Mouse (Mus musculus) kidney, embryonic 15.5 days (tissue): ENCODE measurements around the gene Rrp15. TPM values are rescaled to one million over a fixed set of nuclear protein-coding genes. Genes with fewer than 3 reads are reported as not detected.

Experiments
- ATAC-seq: fragments of 200-750 bp; cut with Nextera tagmentation; replicated peaks from 2 replicates; pipeline ENCODE4 v1.8.0; 2017; ENCODE audit warnings: moderate TSS enrichment; ENCODE audit not compliant: low FRiP score
- H3K27ac ChIP-seq: fragments of 300-500 bp; sonication (generic); 2 replicates; pipeline ENCODE4 v1.5.1; 2015; ENCODE audit warnings: mild to moderate bottlenecking, inconsistent platforms
- H3K27me3 ChIP-seq: fragments of 300-500 bp; sonication (generic); 2 replicates; pipeline ENCODE4 v1.6.1; 2015; ENCODE audit warnings: inconsistent platforms
- H3K36me3 ChIP-seq: fragments of 300-500 bp; sonication (generic); 2 replicates; pipeline ENCODE4 v1.6.1; 2015; ENCODE audit warnings: inconsistent platforms
- H3K4me1 ChIP-seq: fragments of 300-500 bp; sonication (generic); 2 replicates; pipeline ENCODE4 v1.6.1; 2015; ENCODE audit warnings: inconsistent platforms
- H3K4me2 ChIP-seq: fragments of 300-500 bp; sonication (generic); 2 replicates; pipeline ENCODE4 v1.6.1; 2015; ENCODE audit warnings: moderate library complexity, mild to moderate bottlenecking, inconsistent platforms
- H3K4me3 ChIP-seq: fragments of 300-500 bp; sonication (generic); replicated peaks from 2 replicates; pipeline ENCODE4 v1.5.1; 2015; ENCODE audit warnings: mild to moderate bottlenecking, inconsistent platforms
- H3K9ac ChIP-seq: fragments of 300-500 bp; sonication (generic); 2 replicates; pipeline ENCODE4 v1.6.1; 2015; ENCODE audit warnings: mild to moderate bottlenecking, inconsistent platforms
- H3K9me3 ChIP-seq: fragments of 300-500 bp; sonication (generic); replicated peaks from 2 replicates; pipeline ENCODE4 v1.6.1; 2016; ENCODE audit warnings: inconsistent platforms
- WGBS: fragments of 180-500 bp; shearing (Covaris S2); methylation state at CpG from one replicate; pipeline ENCODE4 v1.1.7; 2015; ENCODE audit warnings: mixed read lengths; 5-methylcytosine and 5-hydroxymethylcytosine counted together
- polyA plus RNA-seq: library from polyadenylated mRNA; unstranded; fragments of >200 nt; fragmentation: Nextera tagmentation; extraction: Ambion mirVana; gene quantifications from 2 replicates; pipeline ENCODE4 v1.2.1, GENCODE M21; 2015

Gene Rrp15
- polyA plus RNA-seq, 1 experiment from 2014 or later, result 75.5 TPM

GRCm38 (mm10) chr1:186735537-186735936 lies 13.6 kb downstream of the Rrp15 start:
- Histone ChIP-seq H3K9me3 (no peaks in the 10 kb centered on the region), H3K36me3 (peaks cover 63% of the 10 kb centered on the region)
- 90% methylated on average over 5 of the region's 5 CpGs for WGBS

GRCm38 (mm10) chr1:186733052-186733451 lies 16.1 kb downstream of the Rrp15 start:
- WGBS, result 93% methylated on average over 8 of the region's 8 CpGs
- no peak overlapping the region for H3K4me2 ChIP-seq
- H3K27ac ChIP-seq, result no peak overlapping the region
- H3K4me3 ChIP-seq, result no peak overlapping the region
- no peaks in the 10 kb centered on the region for H3K9me3 ChIP-seq
- ATAC-seq, result no peak
- H3K9ac ChIP-seq, result no peak overlapping the region
- H3K27me3 ChIP-seq, result no peaks in the 10 kb centered on the region
- H3K36me3 ChIP-seq, result peaks cover 48% of the 10 kb centered on the region
- H3K4me1 ChIP-seq, result no peaks in the 10 kb centered on the region

More at GRCm38 (mm10) chr1:186735537-186735936, 13.6 kb downstream of the Rrp15 start:
- no peak overlapping the region for H3K4me3 ChIP-seq
- no peaks in the 10 kb centered on the region for H3K27me3 ChIP-seq
- no peak overlapping the region for H3K9ac ChIP-seq
- no peak for ATAC-seq
- no peaks in the 10 kb centered on the region for H3K4me1 ChIP-seq
- no peak overlapping the region for H3K27ac ChIP-seq
- H3K4me2 ChIP-seq, result no peak overlapping the region

- H3K27me3 ChIP-seq, result no peaks in the 10 kb centered on the region
- H3K4me3 ChIP-seq, result no peak overlapping the region
- no peak overlapping the region for H3K27ac ChIP-seq
- peaks cover 4% of the 10 kb centered on the region; the same call in 1 of the 2 replicates for H3K4me1 ChIP-seq
- 70% methylated on average over 4 of the region's 4 CpGs for WGBS
- H3K9me3 ChIP-seq, result no peaks in the 10 kb centered on the region
- H3K36me3 ChIP-seq, result peaks cover 7% of the 10 kb centered on the region; the same call in 1 of the 2 replicates
- no peak for ATAC-seq
- no peak overlapping the region for H3K9ac ChIP-seq
- H3K4me2 ChIP-seq, result no peak overlapping the region
Observed at GRCm38 (mm10) chr1:186728778-186729177, 20.4 kb downstream of the Rrp15 start.

- Histone ChIP-seq H3K9ac (no peak overlapping the region), H3K9me3 (no peaks in the 10 kb centered on the region), H3K36me3 (peaks cover 5% of the 10 kb centered on the region), H3K27me3 (no peaks in the 10 kb centered on the region), H3K4me3 (no peak overlapping the region), H3K4me2 (no peak overlapping the region), H3K27ac (0 out of 2 replicates have a peak overlapping the region, but pooled peaks have one; percentile 20), H3K4me1 (peaks cover 4% of the 10 kb centered on the region)
- WGBS, result 37% methylated on average over 7 of the region's 7 CpGs
- 0 out of 2 replicates have a peak, but pooled peaks have one; percentile 33 for ATAC-seq
Observed at GRCm38 (mm10) chr1:186726117-186726516, 23.0 kb downstream of the Rrp15 start.

- ATAC-seq, result no peak
- Histone ChIP-seq H3K27ac (no peak overlapping the region), H3K4me1 (peaks cover 4% of the 10 kb centered on the region), H3K4me3 (no peak overlapping the region), H3K9ac (no peak overlapping the region), H3K36me3 (peaks cover 42% of the 10 kb centered on the region), H3K4me2 (no peak overlapping the region), H3K9me3 (no peaks in the 10 kb centered on the region), H3K27me3 (no peaks in the 10 kb centered on the region)
- WGBS, result 88% methylated on average over 9 of the region's 9 CpGs
Observed at GRCm38 (mm10) chr1:186722299-186722698, 26.9 kb downstream of the Rrp15 start.

- H3K27me3 ChIP-seq, result no peaks in the 10 kb centered on the region
- H3K9ac ChIP-seq, result no peak overlapping the region
- no peaks in the 10 kb centered on the region for H3K9me3 ChIP-seq
- no peak overlapping the region for H3K27ac ChIP-seq
- H3K36me3 ChIP-seq, result peaks cover 47% of the 10 kb centered on the region
- peak; percentile 60 for ATAC-seq
- 32% methylated on average over 12 of the region's 12 CpGs for WGBS
- peaks cover 1% of the 10 kb centered on the region for H3K4me1 ChIP-seq
- H3K4me2 ChIP-seq, result no peak overlapping the region
- H3K4me3 ChIP-seq, result no peak overlapping the region
Observed at GRCm38 (mm10) chr1:186721846-186722245, 27.3 kb downstream of the Rrp15 start.

GRCm38 (mm10) chr1:186721166-186721565 lies 28.0 kb downstream of the Rrp15 start:
- no peak overlapping the region for H3K4me3 ChIP-seq
- no peaks in the 10 kb centered on the region for H3K9me3 ChIP-seq
- no peaks in the 10 kb centered on the region for H3K27me3 ChIP-seq
- H3K4me1 ChIP-seq, result no peaks in the 10 kb centered on the region; the same call in 1 of the 2 replicates
- H3K36me3 ChIP-seq, result peaks cover 53% of the 10 kb centered on the region
- 93% methylated on average over 11 of the region's 11 CpGs for WGBS
- ATAC-seq, result no peak
- no peak overlapping the region for H3K9ac ChIP-seq
- H3K27ac ChIP-seq, result no peak overlapping the region
- no peak overlapping the region for H3K4me2 ChIP-seq

GRCm38 (mm10) chr1:186719708-186720107 lies 29.4 kb downstream of the Rrp15 start:
- H3K27me3 ChIP-seq, result no peaks in the 10 kb centered on the region
- no peak overlapping the region for H3K9ac ChIP-seq
- H3K4me3 ChIP-seq, result no peak overlapping the region
- ATAC-seq, result no peak
- 92% methylated on average over 9 of the region's 9 CpGs for WGBS
- H3K4me1 ChIP-seq, result no peaks in the 10 kb centered on the region; the same call in 1 of the 2 replicates
- no peak overlapping the region for H3K27ac ChIP-seq
- H3K36me3 ChIP-seq, result peaks cover 56% of the 10 kb centered on the region
- no peaks in the 10 kb centered on the region for H3K9me3 ChIP-seq
- H3K4me2 ChIP-seq, result no peak overlapping the region

GRCm38 (mm10) chr1:186718881-186719280 lies 30.3 kb downstream of the Rrp15 start:
- Histone ChIP-seq H3K36me3 (peaks cover 56% of the 10 kb centered on the region), H3K27ac (no peak overlapping the region), H3K27me3 (no peaks in the 10 kb centered on the region), H3K4me1 (no peaks in the 10 kb centered on the region; the same call in 1 of the 2 replicates), H3K9me3 (no peaks in the 10 kb centered on the region), H3K4me2 (no peak overlapping the region), H3K4me3 (no peak overlapping the region), H3K9ac (no peak overlapping the region)
- WGBS, result 83% methylated on average over 5 of the region's 5 CpGs
- no peak for ATAC-seq

- Histone ChIP-seq H3K36me3 (peaks cover 42% of the 10 kb centered on the region), H3K27me3 (no peaks in the 10 kb centered on the region), H3K4me1 (no peaks in the 10 kb centered on the region), H3K4me3 (no peak overlapping the region), H3K9me3 (no peaks in the 10 kb centered on the region), H3K9ac (no peak overlapping the region), H3K27ac (no peak overlapping the region), H3K4me2 (no peak overlapping the region)
- 69% methylated on average over 17 of the region's 17 CpGs for WGBS
- 0 out of 2 replicates have a peak, but pooled peaks have one; percentile 25 for ATAC-seq
Observed at GRCm38 (mm10) chr1:186714980-186715896, 33.9 kb downstream of the Rrp15 start.

GRCm38 (mm10) chr1:186714215-186714614 lies 34.9 kb downstream of the Rrp15 start:
- WGBS, result 87% methylated on average over 4 of the region's 4 CpGs
- ATAC-seq, result no peak
- Histone ChIP-seq H3K4me2 (no peak overlapping the region), H3K27me3 (no peaks in the 10 kb centered on the region), H3K9me3 (no peaks in the 10 kb centered on the region), H3K4me3 (no peak overlapping the region), H3K27ac (no peak overlapping the region), H3K4me1 (no peaks in the 10 kb centered on the region), H3K9ac (no peak overlapping the region), H3K36me3 (peaks cover 32% of the 10 kb centered on the region)

- Histone ChIP-seq H3K36me3 (peaks cover 21% of the 10 kb centered on the region), H3K27me3 (no peaks in the 10 kb centered on the region), H3K4me2 (no peak overlapping the region), H3K4me1 (0 out of 2 replicates have a peak, but pooled peaks cover 4% of the 10 kb centered on the region), H3K27ac (no peak overlapping the region), H3K4me3 (no peak overlapping the region), H3K9me3 (no peaks in the 10 kb centered on the region), H3K9ac (no peak overlapping the region)
- ATAC-seq, result no peak
- WGBS, result under 1% methylated on average over 3 of the region's 3 CpGs
Observed at GRCm38 (mm10) chr1:186712802-186713471, 36.2 kb downstream of the Rrp15 start.
